Mouse (Mus musculus) lung, postnatal 0 days (tissue): ENCODE results near the gene Myo18b.

Source experiments
- CTCF ChIP-seq: IDR thresholded peaks from 2 replicates; pipeline ENCODE4 v1.5.1; 2016; ENCODE audit warnings: antibody characterized with exemption, mild to moderate bottlenecking
- EP300 ChIP-seq: IDR thresholded peaks from 2 replicates; pipeline ENCODE4 v1.6.1; 2016; ENCODE audit warnings: antibody characterized with exemption, mild to moderate bottlenecking, control low read depth

DNA sequence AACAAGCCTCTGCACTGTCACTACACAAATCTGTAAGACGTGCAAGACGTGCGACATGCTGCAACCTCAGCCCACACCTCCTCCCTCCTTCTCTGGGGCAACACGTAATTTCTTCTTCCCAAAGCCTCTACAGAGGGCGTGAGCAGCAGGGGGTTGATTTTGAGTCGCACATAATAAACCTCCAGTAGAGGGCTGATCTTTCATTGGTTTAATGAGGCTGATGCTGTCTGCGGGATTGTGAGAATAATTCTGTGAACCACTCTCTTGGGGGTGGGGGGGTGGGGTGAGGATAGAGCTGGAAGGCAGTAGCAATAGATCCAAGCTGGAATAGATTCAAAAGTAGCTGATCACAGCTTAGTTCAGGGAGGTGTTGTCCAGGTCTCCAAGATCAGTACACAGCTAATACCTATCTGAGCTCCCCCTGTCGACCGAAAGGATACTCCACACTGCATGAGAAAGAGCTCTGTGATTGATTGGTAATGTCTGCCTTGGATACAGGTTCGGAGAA, 235.2 kb downstream of the Myo18b start:
- TF ChIP-seq EP300 (no peak), CTCF (peak; percentile 36; the same call in 1 of the 2 replicates)
